Mouse (Mus musculus): ENCODE measurements around the gene Rbm33. TPM values are rescaled to one million over a fixed set of nuclear protein-coding genes. Genes with fewer than 3 reads are reported as not detected.

Gene Rbm33
- total RNA-seq, 2 experiments from 2014 or later: 46.8 to 52.7 TPM

GRCm38 (mm10) chr5:28324457-28324856, 7.5 kb downstream of the Rbm33 start:
- no peak for DNase-seq

GRCm38 (mm10) chr5:28329024-28329806, 12.3 kb downstream of the Rbm33 start:
- peak; percentile 12 for DNase-seq

GRCm38 (mm10) chr5:28333731-28334130, 16.8 kb downstream of the Rbm33 start:
- peak; percentile 66 for DNase-seq

- no peak for DNase-seq
Observed at GRCm38 (mm10) chr5:28351857-28352513, 35.1 kb downstream of the Rbm33 start.

- no peak for DNase-seq
Observed at GRCm38 (mm10) chr5:28355614-28356013, 38.7 kb downstream of the Rbm33 start.

- no peak for DNase-seq
Observed at GRCm38 (mm10) chr5:28360745-28361144, 43.8 kb downstream of the Rbm33 start.

GRCm38 (mm10) chr5:28368056-28368455, 51.1 kb downstream of the Rbm33 start:
- DNase-seq: no peak

- DNase-seq: no peak
Observed at GRCm38 (mm10) chr5:28370836-28371235, 53.9 kb downstream of the Rbm33 start.

- no peak for DNase-seq
Observed at GRCm38 (mm10) chr5:28372172-28372664, 55.3 kb downstream of the Rbm33 start.

- no peak for DNase-seq
Observed at GRCm38 (mm10) chr5:28373498-28374427, 56.8 kb downstream of the Rbm33 start.

GRCm38 (mm10) chr5:28377299-28377698, 60.4 kb downstream of the Rbm33 start:
- no peak for DNase-seq

GRCm38 (mm10) chr5:28382289-28382688, 65.4 kb downstream of the Rbm33 start:
- no peak for DNase-seq

- no peak for DNase-seq
Observed at GRCm38 (mm10) chr5:28386783-28387182, 69.9 kb downstream of the Rbm33 start.

- no peak for DNase-seq
Observed at GRCm38 (mm10) chr5:28387531-28388179, 70.7 kb downstream of the Rbm33 start.

GRCm38 (mm10) chr5:28388184-28388583, 71.3 kb downstream of the Rbm33 start:
- peak; percentile 77 for DNase-seq

- DNase-seq: no peak
Observed at GRCm38 (mm10) chr5:28390189-28390588, 73.3 kb downstream of the Rbm33 start.

- no peak for DNase-seq
Observed at GRCm38 (mm10) chr5:28397344-28397743, 80.4 kb downstream of the Rbm33 start.

GRCm38 (mm10) chr5:28398736-28399135, 81.8 kb downstream of the Rbm33 start:
- no peak for DNase-seq

- no peak for DNase-seq
Observed at GRCm38 (mm10) chr5:28399451-28400115, 82.7 kb downstream of the Rbm33 start.

GRCm38 (mm10) chr5:28402756-28403155, 85.8 kb downstream of the Rbm33 start:
- DNase-seq: no peak

GRCm38 (mm10) chr5:28406662-28407061, 89.7 kb downstream of the Rbm33 start:
- no peak for DNase-seq

All from adrenal gland, postnatal 10 days (tissue).